Mouse (Mus musculus): ENCODE data around the gene Endog.
"Not testable (repeated sequence)": the region's sequence is repeated elsewhere in the genome, so short reads cannot be mapped to it uniquely, and the experiment has no call there.

The Endog gene

GRCm38 (mm10) chr2:30166677-30167076, 4.6 kb upstream of the Endog start:
- no peak for DNase-seq (ENCODE audit: low spot score in 2 of 2)

GRCm38 (mm10) chr2:30171997-30172382, 697 bp downstream of the Endog start:
- no peak for DNase-seq (ENCODE audit: low spot score in 2 of 2)

GRCm38 (mm10) chr2:30173541-30174240, 2.4 kb downstream of the Endog start:
- DNase-seq (ENCODE audit: low spot score in 2 of 2), result no peak

GRCm38 (mm10) chr2:30175897-30176296, 4.6 kb downstream of the Endog start:
- DNase-seq (ENCODE audit: low spot score in 2 of 2), result no peak

GRCm38 (mm10) chr2:30176561-30176960, 5.3 kb downstream of the Endog start:
- DNase-seq (ENCODE audit: low spot score in 2 of 2), result no peak

GRCm38 (mm10) chr2:30177700-30178675, 6.7 kb downstream of the Endog start, which contains the start of gene Spout1:
TSS of gene Spout1 (minus strand) at chr2:30178459.
- peak; percentile 93 to 94 for DNase-seq (ENCODE audit: low spot score in 2 of 2)

GRCm38 (mm10) chr2:30178711-30179110, 7.4 kb downstream of the Endog start:
- DNase-seq (ENCODE audit: low spot score in 2 of 2), result not testable (repeated sequence)

- no peak for DNase-seq (ENCODE audit: low spot score in 2 of 2)
These were observed 11.1 kb downstream of the Endog start for GRCm38 (mm10) chr2:30182424-30182823.

GRCm38 (mm10) chr2:30183721-30184120, 12.4 kb downstream of the Endog start:
- DNase-seq (ENCODE audit: low spot score in 2 of 2), result no peak

GRCm38 (mm10) chr2:30185276-30185675, 14.0 kb downstream of the Endog start:
- no peak for DNase-seq (ENCODE audit: low spot score in 2 of 2)

- DNase-seq (ENCODE audit: low spot score in 2 of 2), result no peak
These were observed 14.4 kb downstream of the Endog start for GRCm38 (mm10) chr2:30185681-30186080.

- DNase-seq (ENCODE audit: low spot score in 2 of 2), result no peak
These were observed 20.7 kb downstream of the Endog start for GRCm38 (mm10) chr2:30191790-30192580.

GRCm38 (mm10) chr2:30194656-30195055, 23.4 kb downstream of the Endog start:
- DNase-seq (ENCODE audit: low spot score in 2 of 2), result no peak

- no peak for DNase-seq (ENCODE audit: low spot score in 2 of 2)
These were observed 26.7 kb downstream of the Endog start for GRCm38 (mm10) chr2:30198021-30198420.

GRCm38 (mm10) chr2:30199984-30200383, 28.7 kb downstream of the Endog start:
- no peak for DNase-seq (ENCODE audit: low spot score in 2 of 2)

- no peak for DNase-seq (ENCODE audit: low spot score in 2 of 2)
These were observed 29.2 kb downstream of the Endog start for GRCm38 (mm10) chr2:30200388-30200925.

- DNase-seq (ENCODE audit: low spot score in 2 of 2), result no peak
These were observed 32.1 kb downstream of the Endog start for GRCm38 (mm10) chr2:30203439-30203838.

- DNase-seq (ENCODE audit: low spot score in 2 of 2), result no peak
These were observed 33.9 kb downstream of the Endog start for GRCm38 (mm10) chr2:30205255-30205628.

GRCm38 (mm10) chr2:30205629-30206357, 34.5 kb downstream of the Endog start, which contains the start of gene Kyat1:
TSS of gene Kyat1 (minus strand) at chr2:30205847.
- DNase-seq (ENCODE audit: low spot score in 2 of 2), result peak; percentile 92 to 93

- DNase-seq (ENCODE audit: low spot score in 2 of 2), result no peak
These were observed 36.1 kb downstream of the Endog start for GRCm38 (mm10) chr2:30207401-30207800.

GRCm38 (mm10) chr2:30207886-30208285, 36.6 kb downstream of the Endog start:
- DNase-seq (ENCODE audit: low spot score in 2 of 2), result no peak

Measured in spleen, postnatal 36 days (tissue).